Mouse (Mus musculus): ENCODE measurements around the gene Olfr872.
"Not testable (repeated sequence)": the region's sequence is repeated elsewhere in the genome, so short reads cannot be mapped to it uniquely, and the experiment has no call there.

The Olfr872 gene

GRCm38 (mm10) chr9:20236819-20237218, at the start of gene Olfr872:
TSS of gene Olfr872 (plus strand) at chr9:20237119.
- DNase-seq (ENCODE audit: low spot score in 2 of 2), result no peak

GRCm38 (mm10) chr9:20202131-20202530, 34.8 kb upstream of the Olfr872 start:
- DNase-seq (ENCODE audit: low spot score in 2 of 2), result no peak

- not testable (repeated sequence) for DNase-seq (ENCODE audit: low spot score in 2 of 2)
Measured at GRCm38 (mm10) chr9:20203413-20203984, 33.4 kb upstream of the Olfr872 start.

- no peak for DNase-seq (ENCODE audit: low spot score in 2 of 2)
Measured at GRCm38 (mm10) chr9:20210812-20211211, 26.1 kb upstream of the Olfr872 start.

GRCm38 (mm10) chr9:20211477-20211876, 25.4 kb upstream of the Olfr872 start:
- no peak for DNase-seq (ENCODE audit: low spot score in 2 of 2)

- no peak for DNase-seq (ENCODE audit: low spot score in 2 of 2)
Measured at GRCm38 (mm10) chr9:20211907-20212306, 25.0 kb upstream of the Olfr872 start, which contains the start of gene Olfr871. TSS of gene Olfr871 (plus strand) at chr9:20212207.

GRCm38 (mm10) chr9:20237378-20237777, 459 bp downstream of the Olfr872 start:
- no peak for DNase-seq (ENCODE audit: low spot score in 2 of 2)

- DNase-seq (ENCODE audit: low spot score in 2 of 2), result no peak
Measured at GRCm38 (mm10) chr9:20282051-20282450, 45.1 kb downstream of the Olfr872 start, which contains the start of gene Olfr39. TSS of gene Olfr39 (plus strand) at chr9:20282351.

GRCm38 (mm10) chr9:20295562-20295961, 58.6 kb downstream of the Olfr872 start:
- not testable (repeated sequence) for DNase-seq (ENCODE audit: low spot score in 2 of 2)

- DNase-seq (ENCODE audit: low spot score in 2 of 2), result no peak
Measured at GRCm38 (mm10) chr9:20298232-20298631, 61.3 kb downstream of the Olfr872 start, which contains the start of gene Olfr873. TSS of gene Olfr873 (plus strand) at chr9:20298532.
